Mouse (Mus musculus) forebrain, embryonic 16.5 days (tissue): ENCODE results near the gene Pcdh15. TPM values are rescaled to one million over a fixed set of nuclear protein-coding genes. Genes with fewer than 3 reads are reported as not detected.

Experiments
- ATAC-seq: fragments of 200-750 bp; cut with Nextera tagmentation; 2 replicates; pipeline ENCODE4 v1.8.0; 2017; ENCODE audit warnings: mild to moderate bottlenecking, moderate library complexity
- H3K27ac ChIP-seq: fragments of 300-500 bp; sonication (generic); 2 replicates; pipeline ENCODE4 v1.5.1; 2014; ENCODE audit warnings: low read length, control low read depth
- H3K27me3 ChIP-seq: fragments of 300-500 bp; sonication (generic); replicated peaks from 2 replicates; pipeline ENCODE4 v1.6.1; 2014; ENCODE audit warnings: low read length; ENCODE audit not compliant: control insufficient read depth, insufficient read depth
- H3K36me3 ChIP-seq: fragments of 300-500 bp; sonication (generic); 2 replicates; pipeline ENCODE4 v1.6.1; 2014; ENCODE audit not compliant: control insufficient read depth, insufficient read depth
- H3K4me1 ChIP-seq: fragments of 300-500 bp; sonication (generic); replicated peaks from 2 replicates; pipeline ENCODE4 v1.6.1; 2014; ENCODE audit warnings: low read length; ENCODE audit not compliant: control insufficient read depth, insufficient read depth
- H3K4me2 ChIP-seq: fragments of 300-500 bp; sonication (generic); 2 replicates; pipeline ENCODE4 v1.6.1; 2014; ENCODE audit warnings: mild to moderate bottlenecking, low read length, control low read depth
- H3K4me3 ChIP-seq: fragments of 300-500 bp; sonication (generic); replicated peaks from 2 replicates; pipeline ENCODE4 v1.5.1; 2014; ENCODE audit warnings: mild to moderate bottlenecking, low read length, control low read depth
- H3K9ac ChIP-seq: fragments of 300-500 bp; sonication (generic); replicated peaks from 2 replicates; pipeline ENCODE4 v1.6.1; 2014; ENCODE audit warnings: low read depth, low read length, control low read depth
- H3K9me3 ChIP-seq: fragments of 300-500 bp; sonication (generic); 2 replicates; pipeline ENCODE4 v1.6.1; 2016; ENCODE audit warnings: low read length; ENCODE audit not compliant: control insufficient read depth
- WGBS: fragments of 180-500 bp; shearing (Covaris S2); extraction: QIAGEN DNeasy Blood & Tissue Kit; methylation state at CpG from one replicate; pipeline ENCODE4 v1.1.7; 2014; 5-methylcytosine and 5-hydroxymethylcytosine counted together
- polyA plus RNA-seq: library from polyadenylated mRNA; unstranded; fragments of >200 nt; fragmentation: Nextera tagmentation; extraction: Ambion mirVana; gene quantifications from 2 replicates; pipeline ENCODE4 v1.2.1, GENCODE M21; 2015

The Pcdh15 gene
- polyA plus RNA-seq, 1 experiment from 2014 or later: 6.5 TPM

- Histone ChIP-seq H3K4me3 (no peak overlapping the region), H3K27me3 (no peaks in the 10 kb centered on the region), H3K9ac (no peak overlapping the region), H3K9me3 (no peaks in the 10 kb centered on the region), H3K4me2 (no peak overlapping the region), H3K27ac (no peak overlapping the region), H3K4me1 (no peaks in the 10 kb centered on the region), H3K36me3 (no peaks in the 10 kb centered on the region)
- 55% methylated on average over 2 of the region's 2 CpGs for WGBS
- ATAC-seq: no peak
Measured at GRCm38 (mm10) chr10:73105893-73106292, 6.8 kb downstream of the Pcdh15 start.

GRCm38 (mm10) chr10:73137985-73138384, 38.8 kb downstream of the Pcdh15 start:
- H3K36me3 ChIP-seq: no peaks in the 10 kb centered on the region
- no peak overlapping the region for H3K4me3 ChIP-seq
- H3K4me1 ChIP-seq: no peaks in the 10 kb centered on the region
- H3K4me2 ChIP-seq: no peak overlapping the region
- ATAC-seq: no peak
- H3K27me3 ChIP-seq: no peaks in the 10 kb centered on the region
- no peaks in the 10 kb centered on the region for H3K9me3 ChIP-seq
- 84% methylated on average over 3 of the region's 3 CpGs for WGBS
- H3K27ac ChIP-seq: no peak overlapping the region
- no peak overlapping the region for H3K9ac ChIP-seq

- Histone ChIP-seq H3K36me3 (no peaks in the 10 kb centered on the region), H3K9me3 (no peaks in the 10 kb centered on the region), H3K4me3 (no peak overlapping the region), H3K27me3 (no peaks in the 10 kb centered on the region), H3K27ac (no peak overlapping the region), H3K9ac (no peak overlapping the region), H3K4me2 (no peak overlapping the region), H3K4me1 (no peaks in the 10 kb centered on the region)
- no peak for ATAC-seq
Measured at GRCm38 (mm10) chr10:73147543-73147942, 48.4 kb downstream of the Pcdh15 start.

GRCm38 (mm10) chr10:73147978-73148377, 48.8 kb downstream of the Pcdh15 start:
- H3K27me3 ChIP-seq: no peaks in the 10 kb centered on the region
- ATAC-seq: no peak
- no peaks in the 10 kb centered on the region for H3K9me3 ChIP-seq
- no peak overlapping the region for H3K4me2 ChIP-seq
- no peak overlapping the region for H3K4me3 ChIP-seq
- no peak overlapping the region for H3K9ac ChIP-seq
- H3K4me1 ChIP-seq: no peaks in the 10 kb centered on the region
- WGBS: 56% methylated on average over 4 of the region's 4 CpGs
- no peaks in the 10 kb centered on the region for H3K36me3 ChIP-seq
- H3K27ac ChIP-seq: no peak overlapping the region

GRCm38 (mm10) chr10:73154544-73154943, 55.4 kb downstream of the Pcdh15 start:
- WGBS: 81% methylated on average over 5 of the region's 5 CpGs
- Histone ChIP-seq H3K4me1 (0 out of 2 replicates have a peak, but pooled peaks cover 3% of the 10 kb centered on the region), H3K9me3 (no peaks in the 10 kb centered on the region), H3K4me2 (no peak overlapping the region), H3K4me3 (no peak overlapping the region), H3K36me3 (no peaks in the 10 kb centered on the region), H3K27me3 (no peaks in the 10 kb centered on the region), H3K27ac (no peak overlapping the region), H3K9ac (no peak overlapping the region)
- peak; percentile 87 for ATAC-seq

GRCm38 (mm10) chr10:73161757-73162156, 62.6 kb downstream of the Pcdh15 start:
- Histone ChIP-seq H3K9me3 (no peaks in the 10 kb centered on the region), H3K4me2 (no peak overlapping the region), H3K9ac (no peak overlapping the region), H3K4me1 (no peaks in the 10 kb centered on the region), H3K36me3 (no peaks in the 10 kb centered on the region), H3K4me3 (no peak overlapping the region), H3K27ac (no peak overlapping the region), H3K27me3 (no peaks in the 10 kb centered on the region)
- 90% methylated on average over 1 of the region's 1 CpGs for WGBS
- ATAC-seq: no peak

GRCm38 (mm10) chr10:73216001-73216400, 116.9 kb downstream of the Pcdh15 start:
- no peaks in the 10 kb centered on the region for H3K4me1 ChIP-seq
- H3K4me3 ChIP-seq: no peak overlapping the region
- H3K9ac ChIP-seq: no peak overlapping the region
- no peaks in the 10 kb centered on the region for H3K36me3 ChIP-seq
- ATAC-seq: no peak
- H3K27me3 ChIP-seq: no peaks in the 10 kb centered on the region
- no peak overlapping the region for H3K4me2 ChIP-seq
- H3K27ac ChIP-seq: no peak overlapping the region
- 53% methylated on average over 2 of the region's 2 CpGs for WGBS
- no peaks in the 10 kb centered on the region for H3K9me3 ChIP-seq

GRCm38 (mm10) chr10:73242294-73242693, 143.2 kb downstream of the Pcdh15 start:
- H3K27me3 ChIP-seq: no peaks in the 10 kb centered on the region
- H3K9ac ChIP-seq: no peak overlapping the region
- H3K4me1 ChIP-seq: no peaks in the 10 kb centered on the region
- no peak for ATAC-seq
- 72% methylated on average over 5 of the region's 5 CpGs for WGBS
- H3K27ac ChIP-seq: no peak overlapping the region
- H3K4me3 ChIP-seq: no peak overlapping the region
- no peak overlapping the region for H3K4me2 ChIP-seq
- no peaks in the 10 kb centered on the region for H3K9me3 ChIP-seq
- no peaks in the 10 kb centered on the region for H3K36me3 ChIP-seq

- WGBS: 35% methylated on average over 4 of the region's 4 CpGs
- no peaks in the 10 kb centered on the region for H3K36me3 ChIP-seq
- H3K27ac ChIP-seq: no peak overlapping the region
- no peak overlapping the region for H3K9ac ChIP-seq
- H3K27me3 ChIP-seq: no peaks in the 10 kb centered on the region
- peak; percentile 75 for ATAC-seq
- H3K9me3 ChIP-seq: no peaks in the 10 kb centered on the region
- H3K4me1 ChIP-seq: no peaks in the 10 kb centered on the region; the same call in 1 of the 2 replicates
- no peak overlapping the region for H3K4me3 ChIP-seq
- no peak overlapping the region for H3K4me2 ChIP-seq
Measured at GRCm38 (mm10) chr10:73280438-73280837, 181.3 kb downstream of the Pcdh15 start.

GRCm38 (mm10) chr10:73296456-73296855, 197.3 kb downstream of the Pcdh15 start:
- WGBS: 21% methylated on average over 5 of the region's 5 CpGs
- H3K9ac ChIP-seq: no peak overlapping the region
- peak overlapping the region; percentile 7; the same call in 1 of the 2 replicates for H3K27ac ChIP-seq
- no peaks in the 10 kb centered on the region for H3K9me3 ChIP-seq
- no peak overlapping the region for H3K4me2 ChIP-seq
- ATAC-seq: peak; percentile 97
- H3K36me3 ChIP-seq: no peaks in the 10 kb centered on the region
- no peak overlapping the region for H3K4me3 ChIP-seq
- H3K4me1 ChIP-seq: peaks cover 9% of the 10 kb centered on the region; the same call in 1 of the 2 replicates
- no peaks in the 10 kb centered on the region for H3K27me3 ChIP-seq
